Mouse (Mus musculus): ENCODE measurements at regions not wholly inside any gene's neighbourhood (a gene's known extent, or its start where the extent isn't known, plus 50 kb on each side); places are given as distances from the start of the nearest gene placed in this dataset.

DNA sequence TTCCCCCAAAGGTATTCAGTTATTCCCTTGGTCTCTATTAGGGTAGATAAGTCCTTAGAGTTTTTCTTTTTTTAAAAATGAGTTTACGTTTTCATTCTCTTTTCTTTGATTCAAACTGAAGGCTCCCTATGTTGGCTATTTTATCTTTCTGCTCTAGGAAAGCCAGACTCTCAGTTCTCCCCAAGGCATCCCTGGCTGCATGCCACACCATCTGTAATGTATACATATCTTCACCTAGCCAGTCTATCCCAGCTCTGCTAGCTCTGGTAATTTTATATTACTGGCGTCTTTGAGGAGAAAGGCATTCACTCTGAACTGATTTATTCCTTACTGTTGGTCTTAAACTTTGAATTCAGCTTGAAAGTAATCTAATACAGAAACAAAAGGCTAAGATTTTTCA, 65.2 kb upstream of the Cabcoco1 start:
- DNase-seq, result no peak

DNA sequence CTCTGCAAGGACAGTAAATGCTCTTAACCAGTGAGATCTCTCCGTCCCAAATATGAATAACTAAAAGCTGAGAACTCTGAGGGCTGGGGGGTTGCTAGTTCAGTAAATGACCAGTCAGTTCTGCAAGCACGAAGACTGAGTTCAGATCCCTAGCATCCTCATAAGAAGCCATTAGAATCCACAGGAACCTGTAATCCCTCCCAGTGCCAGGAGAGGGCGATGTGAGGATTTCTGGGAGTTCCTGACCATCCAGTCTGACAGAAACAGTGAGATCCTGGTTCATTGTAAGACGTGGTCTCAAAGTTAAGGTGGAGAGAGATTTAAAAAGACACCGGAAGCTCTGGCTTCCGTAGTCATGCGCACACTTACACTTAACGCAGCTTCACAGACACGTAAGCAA, 70.2 kb upstream of the Cabcoco1 start:
- peak; percentile 14 for DNase-seq

DNA sequence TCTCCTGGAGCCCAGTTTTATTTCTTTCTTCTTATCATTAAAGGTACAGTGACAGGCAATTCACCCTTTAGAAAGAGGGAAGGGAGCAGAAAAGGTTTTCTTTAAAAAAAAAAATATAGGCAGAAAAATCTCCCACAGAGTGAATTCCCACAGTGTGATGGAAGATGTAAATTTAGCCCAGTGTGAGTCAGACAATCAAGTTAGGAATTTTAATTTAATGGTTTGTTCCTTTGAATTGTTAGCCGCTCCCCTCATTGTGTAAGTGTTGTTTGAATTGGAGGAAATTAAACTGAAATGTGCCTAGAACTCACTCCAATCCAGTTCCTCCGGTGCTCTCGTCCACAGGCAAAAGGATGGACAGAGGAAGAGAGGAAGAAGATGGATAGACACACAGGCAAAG, 71.0 kb upstream of the Cabcoco1 start:
- no peak for DNase-seq

DNA sequence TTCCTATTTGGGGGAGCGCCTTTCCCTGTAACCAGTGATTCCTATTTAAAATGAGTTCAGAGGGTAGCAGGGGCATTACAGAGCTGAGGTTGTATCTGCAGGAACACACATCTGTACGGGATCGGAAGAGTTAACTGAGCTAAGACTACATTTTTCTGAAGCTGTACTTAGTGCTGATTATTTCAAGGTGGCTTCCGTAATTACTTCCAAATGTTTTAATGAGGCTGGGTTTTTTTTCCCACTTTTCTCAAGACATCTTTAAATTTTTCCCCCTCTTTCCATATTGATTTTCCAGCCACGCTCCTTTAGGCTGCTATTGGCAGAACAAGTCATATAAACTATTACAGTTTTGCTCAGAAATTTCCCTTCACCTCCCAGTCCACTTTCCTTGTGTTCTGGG, 82.1 kb upstream of the Cabcoco1 start:
- DNase-seq, result no peak

DNA sequence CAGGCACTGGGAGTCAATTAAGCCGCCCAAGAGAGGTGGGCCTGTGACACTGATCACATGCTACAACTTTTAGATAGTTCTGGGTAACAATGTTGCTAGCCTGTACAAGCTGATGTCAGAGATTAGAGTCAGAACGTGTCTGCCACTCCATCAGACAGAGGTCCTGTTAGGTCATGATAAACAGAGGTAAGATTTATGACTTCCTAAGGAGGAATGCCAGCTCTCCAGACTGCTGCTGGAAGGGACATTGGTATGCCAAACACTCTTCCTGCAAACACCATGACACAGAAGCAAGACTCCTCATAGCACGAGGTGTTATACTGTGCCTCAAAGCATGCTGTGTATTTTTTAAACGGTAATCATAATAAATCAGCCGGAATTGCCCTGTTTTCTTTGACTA, 83.6 kb upstream of the Cabcoco1 start:
- DNase-seq, result no peak

DNA sequence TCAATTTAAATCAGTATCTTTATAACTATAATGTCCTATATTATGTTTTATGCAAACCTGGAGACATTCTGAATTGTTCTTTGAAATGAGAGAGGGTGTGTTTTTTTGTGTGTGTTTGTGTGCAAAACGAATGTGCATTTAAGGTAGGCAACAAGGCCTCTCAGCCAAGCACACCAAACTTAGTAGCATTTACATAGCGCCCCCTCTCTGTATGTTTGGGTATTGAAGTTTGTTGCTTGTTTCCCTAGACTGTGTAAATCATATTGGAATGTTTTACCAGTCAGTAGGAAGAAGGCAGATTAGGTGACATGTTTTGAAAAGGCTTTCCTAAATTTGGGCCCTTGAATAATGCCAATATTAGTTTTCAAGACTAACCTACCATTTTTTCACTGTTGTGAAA, 84.1 kb upstream of the Cabcoco1 start:
- DNase-seq, result no peak

DNA sequence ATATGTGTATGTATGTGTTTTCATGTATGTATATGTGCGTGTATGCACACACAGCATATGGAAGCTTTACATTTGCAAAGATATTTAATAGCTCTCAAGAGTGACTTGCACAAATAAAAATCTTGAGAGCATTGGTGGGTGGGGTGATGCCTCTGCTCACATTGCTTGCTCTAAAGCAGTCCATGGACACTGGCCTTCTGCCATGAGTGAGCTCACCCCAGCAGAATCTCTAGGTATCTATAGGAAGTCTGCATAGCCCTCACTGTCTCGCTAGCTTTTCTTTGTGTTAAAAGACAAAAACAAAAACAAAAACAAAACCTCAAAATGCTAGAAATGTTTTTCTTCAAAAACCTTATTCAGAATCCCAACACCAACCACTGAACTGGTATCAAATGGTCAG, 87.8 kb upstream of the Cabcoco1 start:
- no peak for DNase-seq

DNA sequence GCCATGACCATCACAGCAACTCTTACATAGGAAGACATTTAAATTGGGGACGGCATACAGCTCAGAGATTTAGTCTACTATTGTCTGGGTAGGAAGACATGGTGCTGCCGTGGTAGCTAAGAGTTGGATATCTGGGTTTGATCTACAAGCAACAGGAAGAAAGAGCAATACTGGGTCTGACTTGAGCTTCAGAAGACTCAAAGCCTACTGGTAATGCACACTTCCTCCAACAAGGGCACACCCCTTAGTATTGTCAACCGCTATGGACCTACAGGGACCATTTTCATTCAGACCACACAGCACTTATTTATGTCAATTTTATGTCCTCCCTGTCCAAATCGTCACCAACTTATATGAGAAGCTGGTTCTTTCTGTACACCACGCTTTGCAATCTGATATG, 90.3 kb upstream of the Tmem26 start:
- DNase-seq, result no peak

DNA sequence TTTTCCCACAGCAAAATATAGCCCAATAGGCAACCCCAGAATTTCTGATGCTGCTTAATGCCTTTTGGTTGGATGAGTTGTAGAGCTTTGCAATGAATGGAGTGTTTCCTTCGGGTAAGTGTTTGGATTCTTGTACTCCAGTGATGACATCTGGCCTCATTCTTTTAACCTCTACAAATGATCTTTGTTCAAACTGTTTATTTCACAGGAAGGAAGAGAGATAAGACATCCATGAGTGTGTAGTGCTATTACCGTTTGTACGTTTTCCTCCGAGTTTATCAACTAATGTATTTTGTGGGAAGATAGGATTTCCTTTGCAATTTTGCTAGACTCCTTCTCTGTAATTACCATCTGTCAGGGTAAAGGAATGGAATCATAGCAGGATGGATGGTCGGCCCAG, 70.7 kb upstream of the Tmem26 start:
- DNase-seq, result no peak

DNA sequence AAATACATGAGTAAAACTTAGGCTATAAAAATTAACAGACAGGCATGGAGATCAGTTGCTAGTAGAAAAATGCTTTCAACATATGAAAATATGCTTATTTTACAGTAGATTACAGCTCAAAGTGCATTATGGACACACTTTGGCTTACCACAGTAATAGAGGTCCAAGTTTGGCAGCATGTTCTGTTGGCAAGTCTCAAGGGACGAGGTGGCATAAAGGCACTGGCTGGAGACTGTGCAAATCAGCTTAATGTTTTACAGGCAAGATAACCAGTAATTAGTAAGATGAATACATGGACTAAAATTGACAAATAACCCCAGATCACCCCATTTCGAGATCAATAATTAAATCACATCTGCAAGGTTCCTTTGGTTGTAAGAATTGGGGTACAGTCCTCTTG, 68.0 kb upstream of the Tmem26 start:
- no peak for DNase-seq

DNA sequence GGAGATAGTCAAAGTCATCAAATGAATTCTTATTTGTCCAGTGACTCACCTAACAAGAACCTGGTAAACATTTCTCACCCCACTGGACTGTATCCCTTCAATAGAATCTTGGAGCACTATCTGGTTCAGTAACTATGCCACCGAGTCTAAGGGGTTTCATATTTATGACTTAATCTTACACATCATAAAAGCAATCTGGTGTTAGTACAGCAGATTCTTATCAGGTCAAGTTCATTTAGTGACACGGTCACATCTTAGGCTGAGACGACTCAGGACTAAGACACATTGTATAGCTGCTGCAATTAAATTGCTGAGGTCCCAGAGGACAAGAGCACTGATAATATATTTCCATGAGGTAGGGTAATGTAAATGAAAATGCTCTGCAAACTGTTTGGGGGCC, 57.4 kb upstream of the Tmem26 start:
- no peak for DNase-seq

DNA sequence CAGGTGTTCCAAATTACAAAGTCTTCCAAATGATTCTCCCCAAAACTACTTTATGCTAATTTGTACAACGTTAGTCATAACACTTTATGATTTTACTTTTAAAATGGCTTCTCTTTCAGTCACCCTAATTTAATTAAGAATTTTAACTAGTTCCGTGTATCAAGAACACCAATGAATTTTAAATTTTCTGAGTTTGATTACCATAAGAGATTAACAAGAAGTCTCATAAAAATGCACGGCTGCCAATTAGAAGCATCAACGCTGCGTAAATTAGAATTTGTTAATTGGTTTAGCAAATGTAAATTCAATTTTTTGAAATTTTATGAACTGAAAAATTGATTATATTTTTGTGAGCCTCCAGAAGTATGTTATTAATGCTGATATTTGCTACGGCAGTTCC, 54.1 kb upstream of the Tmem26 start:
- no peak for DNase-seq

DNA sequence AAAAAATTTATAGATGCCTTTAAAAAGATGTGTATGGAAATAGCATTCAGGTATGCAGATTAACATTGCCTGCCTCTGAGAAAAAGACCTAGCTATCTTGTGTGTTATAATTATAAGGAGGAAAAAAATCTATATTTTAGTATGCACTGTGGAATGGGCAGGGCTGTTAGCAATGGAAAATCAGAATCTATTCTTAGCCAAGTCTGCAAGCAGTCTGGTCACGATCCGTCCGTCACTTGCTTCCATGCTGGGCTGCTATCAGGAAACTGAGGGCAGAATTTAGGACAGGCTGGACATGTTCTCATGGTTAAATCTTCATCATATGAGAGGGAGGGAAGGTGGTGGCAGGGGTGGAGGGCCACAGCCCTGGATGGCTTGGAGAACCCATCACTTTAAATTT, 53.5 kb upstream of the Tmem26 start:
- no peak for DNase-seq

DNA sequence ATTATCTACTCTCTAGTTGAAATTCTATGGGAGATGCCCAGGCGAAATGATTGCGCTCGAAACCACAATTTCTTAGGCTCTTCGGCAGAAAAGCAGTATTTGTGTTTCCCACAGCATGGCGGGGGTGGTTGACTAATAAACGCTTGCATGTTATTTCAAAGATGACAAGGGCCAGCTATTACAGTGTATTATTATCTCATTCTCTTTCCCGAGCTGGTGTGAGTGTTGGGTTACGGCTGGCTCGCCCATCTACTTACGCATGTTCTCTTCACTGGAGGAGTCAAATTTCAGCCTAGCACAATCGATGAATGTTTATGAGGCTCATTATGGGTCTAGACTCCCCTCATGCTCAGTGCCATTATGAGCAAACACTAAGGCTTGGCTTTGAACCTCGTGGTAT, 51.2 kb upstream of the Tmem26 start:
- no peak for DNase-seq

DNA sequence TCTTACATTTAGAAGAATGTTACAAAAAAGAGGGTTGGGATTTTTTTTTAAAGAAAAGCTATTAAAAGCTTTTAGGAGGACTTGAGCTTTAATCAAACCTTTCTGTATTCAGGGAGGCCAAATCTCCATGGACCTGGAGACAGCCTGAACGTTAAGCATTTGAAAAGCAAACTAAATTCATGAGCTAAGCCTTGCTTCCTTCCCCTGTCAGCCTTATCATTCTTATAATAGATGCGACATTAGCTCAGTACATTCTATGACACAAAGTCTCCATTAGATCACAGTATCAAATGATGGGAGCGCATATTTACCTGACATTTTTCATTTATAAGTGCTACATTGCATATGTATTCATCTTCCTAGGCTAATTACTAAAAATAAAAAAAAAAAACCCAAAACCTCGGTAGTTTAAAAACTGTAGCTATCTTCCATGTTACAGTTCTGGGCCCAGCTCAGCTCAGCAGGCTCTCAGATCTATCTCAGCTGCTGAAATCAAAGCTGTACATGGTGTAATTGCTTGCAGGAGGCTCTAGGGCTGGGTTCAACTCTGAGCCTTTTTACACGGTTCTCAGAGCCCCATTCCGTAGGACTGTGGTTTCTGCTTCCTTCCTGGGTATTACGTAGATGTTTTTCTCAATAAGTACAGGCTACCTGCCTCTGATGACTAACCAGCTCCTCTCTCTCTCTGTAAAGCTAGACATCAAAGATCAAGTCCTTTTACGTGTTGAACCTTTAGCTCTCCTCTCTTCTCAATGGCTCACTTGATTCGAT, 50.2 kb upstream of the Tmem26 start:
- DNase-seq, result no peak

All from gastrocnemius, postnatal 10 days (tissue).